Mouse (Mus musculus): Measurements from ENCODE around the gene Calm4. TPM values are rescaled to one million over a fixed set of nuclear protein-coding genes. Genes with fewer than 3 reads are reported as not detected.
A peak's percentile ranks its signal among the peaks of the same experiment; 100 is the strongest.

Calm4 gene
- polyA plus RNA-seq, 1 experiment from 2014 or later, result 0.64 TPM

DNA sequence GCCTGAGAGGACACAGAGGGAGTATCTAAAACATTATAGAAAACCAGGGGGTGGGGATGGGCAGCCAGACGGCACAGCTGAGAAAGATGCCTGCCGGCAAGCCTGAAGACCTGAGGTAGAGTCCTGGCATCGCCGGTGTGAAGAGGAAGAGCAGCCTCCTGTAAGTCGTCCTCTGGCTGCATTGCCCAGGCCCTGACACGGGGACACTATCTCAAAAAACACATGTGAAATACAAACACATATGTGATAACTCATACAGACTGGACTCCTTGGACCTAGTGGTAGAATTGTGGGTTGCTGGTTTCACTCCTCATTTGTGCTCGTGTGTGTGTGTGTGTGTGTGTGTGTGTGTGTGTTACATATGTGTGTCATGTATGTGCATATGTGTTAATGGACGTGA lies 23.7 kb downstream of the Calm4 start:
- WGBS, result 85% methylated on average over 8 of the region's 8 CpGs
- Histone ChIP-seq H3K4me2 (no peak overlapping the region), H3K27ac (no peak overlapping the region)

GRCm38 (mm10) chr13:3862325-3862724 lies 24.8 kb downstream of the Calm4 start:
- Histone ChIP-seq H3K9ac (no peak overlapping the region), H3K27me3 (no peaks in the 10 kb centered on the region), H3K36me3 (no peaks in the 10 kb centered on the region), H3K27ac (no peak overlapping the region), H3K4me2 (no peak overlapping the region), H3K4me3 (no peak overlapping the region), H3K4me1 (replicated peaks) (0 out of 2 replicates have a peak, but pooled peaks cover 2% of the 10 kb centered on the region), H3K9me3 (replicated peaks) (no peaks in the 10 kb centered on the region)
- 79% methylated on average over 3 of the region's 3 CpGs for WGBS
- no peak for ATAC-seq (replicated peaks; ENCODE audit: insufficient number of reproducible peaks, insufficient read depth, low FRiP score, low read depth)

More for the DNA sequence above, 23.7 kb downstream of the Calm4 start:
- Histone ChIP-seq H3K9me3 (replicated peaks) (no peaks in the 10 kb centered on the region), H3K4me1 (replicated peaks) (0 out of 2 replicates have a peak, but pooled peaks cover 2% of the 10 kb centered on the region), H3K4me3 (no peak overlapping the region), H3K27me3 (no peaks in the 10 kb centered on the region), H3K9ac (no peak overlapping the region), H3K36me3 (no peaks in the 10 kb centered on the region)
- ATAC-seq (replicated peaks; ENCODE audit: insufficient number of reproducible peaks, insufficient read depth, low FRiP score, low read depth), result no peak

GRCm38 (mm10) chr13:3862922-3863580 lies 25.5 kb downstream of the Calm4 start:
- ATAC-seq (replicated peaks; ENCODE audit: insufficient number of reproducible peaks, insufficient read depth, low FRiP score, low read depth), result no peak
- H3K9me3 ChIP-seq (replicated peaks), result no peaks in the 10 kb centered on the region
- no peaks in the 10 kb centered on the region for H3K27me3 ChIP-seq
- no peaks in the 10 kb centered on the region for H3K36me3 ChIP-seq
- H3K4me2 ChIP-seq, result no peak overlapping the region
- no peak overlapping the region for H3K4me3 ChIP-seq
- 82% methylated on average over 10 of the region's 10 CpGs for WGBS
- no peak overlapping the region for H3K27ac ChIP-seq
- H3K9ac ChIP-seq, result no peak overlapping the region
- H3K4me1 ChIP-seq (replicated peaks), result 0 out of 2 replicates have a peak, but pooled peaks cover 2% of the 10 kb centered on the region

GRCm38 (mm10) chr13:3865648-3866354 lies 28.2 kb downstream of the Calm4 start:
- no peaks in the 10 kb centered on the region for H3K27me3 ChIP-seq
- no peak overlapping the region for H3K4me3 ChIP-seq
- no peak overlapping the region for H3K27ac ChIP-seq
- H3K4me1 ChIP-seq (replicated peaks), result 0 out of 2 replicates have a peak, but pooled peaks cover 2% of the 10 kb centered on the region
- no peaks in the 10 kb centered on the region for H3K36me3 ChIP-seq
- no peaks in the 10 kb centered on the region for H3K9me3 ChIP-seq (replicated peaks)
- WGBS, result 67% methylated on average over 14 of the region's 14 CpGs
- H3K4me2 ChIP-seq, result no peak overlapping the region
- H3K9ac ChIP-seq, result no peak overlapping the region
- peak; percentile 18; the same call in 1 of the 2 replicates for ATAC-seq (replicated peaks; ENCODE audit: insufficient number of reproducible peaks, insufficient read depth, low FRiP score, low read depth)

- Histone ChIP-seq H3K36me3 (no peaks in the 10 kb centered on the region), H3K4me1 (replicated peaks) (0 out of 2 replicates have a peak, but pooled peaks cover 2% of the 10 kb centered on the region), H3K4me3 (no peak overlapping the region), H3K27ac (no peak overlapping the region), H3K4me2 (no peak overlapping the region), H3K9ac (no peak overlapping the region), H3K27me3 (no peaks in the 10 kb centered on the region), H3K9me3 (replicated peaks) (no peaks in the 10 kb centered on the region)
- no peak for ATAC-seq (replicated peaks; ENCODE audit: insufficient number of reproducible peaks, insufficient read depth, low FRiP score, low read depth)
- WGBS, result 62% methylated on average over 8 of the region's 8 CpGs
These were observed 28.9 kb downstream of the Calm4 start for GRCm38 (mm10) chr13:3866355-3867052.

GRCm38 (mm10) chr13:3867158-3867557 lies 29.6 kb downstream of the Calm4 start:
- no peaks in the 10 kb centered on the region for H3K36me3 ChIP-seq
- no peaks in the 10 kb centered on the region for H3K27me3 ChIP-seq
- no peak overlapping the region for H3K27ac ChIP-seq
- WGBS, result 72% methylated on average over 6 of the region's 6 CpGs
- H3K9ac ChIP-seq, result no peak overlapping the region
- H3K4me3 ChIP-seq, result no peak overlapping the region
- H3K4me1 ChIP-seq (replicated peaks), result 0 out of 2 replicates have a peak, but pooled peaks cover 2% of the 10 kb centered on the region
- no peaks in the 10 kb centered on the region for H3K9me3 ChIP-seq (replicated peaks)
- ATAC-seq (replicated peaks; ENCODE audit: insufficient number of reproducible peaks, insufficient read depth, low FRiP score, low read depth), result no peak
- H3K4me2 ChIP-seq, result no peak overlapping the region

- Histone ChIP-seq H3K4me2 (no peak overlapping the region), H3K27me3 (no peaks in the 10 kb centered on the region), H3K4me1 (replicated peaks) (0 out of 2 replicates have a peak, but pooled peaks cover 2% of the 10 kb centered on the region), H3K9ac (no peak overlapping the region), H3K36me3 (no peaks in the 10 kb centered on the region), H3K27ac (no peak overlapping the region), H3K9me3 (replicated peaks) (no peaks in the 10 kb centered on the region), H3K4me3 (no peak overlapping the region)
- ATAC-seq (replicated peaks; ENCODE audit: insufficient number of reproducible peaks, insufficient read depth, low FRiP score, low read depth), result no peak
These were observed 32.3 kb downstream of the Calm4 start for GRCm38 (mm10) chr13:3869901-3870300.

DNA sequence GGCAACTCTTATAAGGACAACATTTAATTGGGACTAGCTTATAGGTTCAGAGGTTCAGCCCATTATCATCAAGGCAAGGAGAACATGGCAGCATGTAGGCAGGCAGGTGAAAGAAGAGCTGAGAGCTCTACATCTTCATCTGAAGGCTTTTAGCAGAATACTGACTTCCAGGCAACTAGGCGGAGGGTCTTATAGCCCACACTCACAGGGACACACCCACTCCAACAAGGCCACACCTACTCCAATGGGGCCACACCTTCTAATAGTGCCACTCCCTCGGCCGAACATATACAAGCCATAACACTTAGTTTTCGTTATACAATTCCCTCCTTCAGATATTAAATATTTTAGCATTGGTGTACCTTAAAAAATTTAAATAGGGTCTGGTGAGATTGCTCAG lies 35.3 kb downstream of the Calm4 start:
- Histone ChIP-seq H3K9me3 (replicated peaks) (no peaks in the 10 kb centered on the region), H3K27ac (no peak overlapping the region), H3K4me2 (no peak overlapping the region), H3K9ac (no peak overlapping the region), H3K4me1 (replicated peaks) (0 out of 2 replicates have a peak, but pooled peaks cover 3% of the 10 kb centered on the region), H3K4me3 (no peak overlapping the region), H3K27me3 (no peaks in the 10 kb centered on the region), H3K36me3 (no peaks in the 10 kb centered on the region)
- no peak for ATAC-seq (replicated peaks; ENCODE audit: insufficient number of reproducible peaks, insufficient read depth, low FRiP score, low read depth)
- WGBS, result 94% methylated on average over 4 of the region's 4 CpGs

DNA sequence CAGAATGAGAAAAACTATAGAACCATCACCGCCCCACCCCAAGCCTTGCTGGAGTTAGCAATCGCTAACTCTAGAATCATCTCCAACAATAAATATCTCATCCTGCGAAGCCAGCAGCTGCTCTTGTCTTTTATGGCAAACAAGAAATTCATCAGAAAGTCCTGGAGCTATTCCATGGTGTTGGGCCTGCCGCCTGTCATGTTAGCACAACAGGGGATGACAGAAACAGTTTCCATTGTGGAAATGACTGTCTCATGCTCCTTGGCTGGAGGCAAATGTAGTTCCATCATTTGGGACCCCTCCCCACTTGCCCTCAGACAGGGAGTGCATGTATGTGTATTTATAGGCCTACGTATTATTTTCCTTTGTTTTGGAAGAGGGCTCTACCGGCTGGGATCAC lies 38.9 kb downstream of the Calm4 start:
- ATAC-seq (replicated peaks; ENCODE audit: insufficient number of reproducible peaks, insufficient read depth, low FRiP score, low read depth), result no peak
- 69% methylated on average over 6 of the region's 6 CpGs for WGBS
- Histone ChIP-seq H3K27ac (no peak overlapping the region), H3K36me3 (no peaks in the 10 kb centered on the region), H3K9me3 (replicated peaks) (no peaks in the 10 kb centered on the region), H3K9ac (no peak overlapping the region), H3K27me3 (no peaks in the 10 kb centered on the region), H3K4me2 (no peak overlapping the region), H3K4me1 (replicated peaks) (0 out of 2 replicates have a peak, but pooled peaks cover 4% of the 10 kb centered on the region), H3K4me3 (no peak overlapping the region)

DNA sequence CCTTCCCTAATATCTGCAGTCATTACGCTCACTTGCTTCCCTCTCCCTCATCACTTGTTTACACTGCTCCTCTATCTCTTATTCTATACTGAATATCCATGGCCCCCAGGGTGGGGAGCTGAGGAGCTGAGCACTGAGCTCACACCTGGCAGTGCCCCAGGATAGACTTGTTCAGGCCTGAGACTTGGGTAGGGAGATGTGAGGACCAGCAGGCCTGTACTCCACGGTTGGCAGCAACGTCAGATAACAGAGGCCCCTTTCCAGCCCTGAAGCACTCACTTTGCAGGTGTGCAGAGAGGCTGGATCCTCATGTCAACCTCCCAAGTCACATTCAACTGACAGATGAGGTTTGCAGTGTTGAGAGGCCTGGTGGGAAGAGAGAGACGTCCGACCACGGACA lies 39.6 kb downstream of the Calm4 start:
- Histone ChIP-seq H3K4me2 (no peak overlapping the region), H3K9ac (no peak overlapping the region), H3K27me3 (no peaks in the 10 kb centered on the region), H3K36me3 (peaks cover 3% of the 10 kb centered on the region; the same call in 1 of the 2 replicates), H3K4me3 (no peak overlapping the region), H3K4me1 (replicated peaks) (0 out of 2 replicates have a peak, but pooled peaks cover 4% of the 10 kb centered on the region), H3K27ac (no peak overlapping the region), H3K9me3 (replicated peaks) (no peaks in the 10 kb centered on the region)
- 40% methylated on average over 6 of the region's 6 CpGs for WGBS
- 0 out of 2 replicates have a peak, but pooled peaks have one; percentile 14 for ATAC-seq (replicated peaks; ENCODE audit: insufficient number of reproducible peaks, insufficient read depth, low FRiP score, low read depth)

DNA sequence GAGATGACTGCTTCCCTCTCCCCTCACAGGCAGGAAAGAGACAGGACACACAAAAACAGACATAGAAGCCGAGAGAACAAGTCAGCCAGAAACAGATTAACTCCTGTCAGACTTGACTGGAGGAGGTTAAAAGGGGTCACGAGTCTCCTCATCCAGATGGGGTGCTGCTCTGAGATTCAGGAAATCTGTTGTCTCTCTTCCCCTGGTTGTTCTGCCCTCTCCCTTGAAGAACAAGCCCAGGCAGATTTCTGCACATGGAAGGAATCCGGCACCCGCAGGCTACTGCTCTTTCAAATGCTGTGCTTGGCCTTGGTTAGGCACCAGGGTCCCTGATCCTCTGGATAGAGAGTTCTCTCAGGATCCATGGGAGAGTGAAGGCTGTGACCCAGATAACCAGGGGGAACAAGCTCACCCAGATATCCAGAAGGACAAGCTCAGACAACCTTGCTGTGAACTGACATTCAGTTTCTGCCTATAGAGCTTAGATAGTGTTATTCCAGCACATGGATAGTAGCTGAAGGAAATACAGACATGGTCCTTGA lies 40.2 kb downstream of the Calm4 start:
- H3K27me3 ChIP-seq, result no peaks in the 10 kb centered on the region

More for the DNA sequence above, 40.2 kb downstream of the Calm4 start:
- Histone ChIP-seq H3K4me1 (replicated peaks) (0 out of 2 replicates have a peak, but pooled peaks cover 4% of the 10 kb centered on the region), H3K4me3 (no peak overlapping the region), H3K9me3 (replicated peaks) (no peaks in the 10 kb centered on the region), H3K36me3 (peaks cover 4% of the 10 kb centered on the region; the same call in 1 of the 2 replicates), H3K4me2 (no peak overlapping the region), H3K27ac (no peak overlapping the region), H3K9ac (no peak overlapping the region)
- no peak for ATAC-seq (replicated peaks; ENCODE audit: insufficient number of reproducible peaks, insufficient read depth, low FRiP score, low read depth)
- 52% methylated on average over 4 of the region's 4 CpGs for WGBS
